Mouse (Mus musculus) embryonic facial prominence, embryonic 14.5 days (tissue): ENCODE measurements around the gene Kat14. TPM values are rescaled to one million over a fixed set of nuclear protein-coding genes. Genes with fewer than 3 reads are reported as not detected.

Source experiments
- ATAC-seq: fragments of 200-750 bp; cut with Nextera tagmentation; 2 replicates; pipeline ENCODE4 v1.8.0; 2017; ENCODE audit warnings: low read depth, moderate number of reproducible peaks, moderate TSS enrichment
- DNase-seq: peaks from one replicate; pipeline ENCODE4 v3.0.0-alpha.2; 2015; ENCODE audit warnings: low spot score
- H3K27ac ChIP-seq: fragments of 300-500 bp; sonication (generic); replicated peaks from 2 replicates; pipeline ENCODE4 v1.5.1; 2014; ENCODE audit warnings: low read depth, mild to moderate bottlenecking, low read length, moderate library complexity
- H3K27me3 ChIP-seq: fragments of 300-500 bp; sonication (generic); replicated peaks from 2 replicates; pipeline ENCODE4 v1.6.1; 2014; ENCODE audit warnings: low read length; ENCODE audit not compliant: control insufficient read depth, insufficient read depth
- H3K36me3 ChIP-seq: fragments of 300-500 bp; sonication (generic); 2 replicates; pipeline ENCODE4 v1.6.1; 2014; ENCODE audit warnings: low read length, mixed read lengths; ENCODE audit not compliant: control insufficient read depth, insufficient read depth
- H3K4me1 ChIP-seq: fragments of 300-500 bp; sonication (generic); 2 replicates; pipeline ENCODE4 v1.6.1; 2014; ENCODE audit warnings: antibody characterized with exemption, low read length; ENCODE audit not compliant: control insufficient read depth, insufficient read depth
- H3K4me2 ChIP-seq: fragments of 300-500 bp; sonication (generic); 2 replicates; pipeline ENCODE4 v1.6.1; 2014; ENCODE audit warnings: low read depth, mild to moderate bottlenecking, low read length, moderate library complexity, mixed read lengths
- H3K4me3 ChIP-seq: fragments of 300-500 bp; sonication (generic); 2 replicates; pipeline ENCODE4 v1.5.1; 2014; ENCODE audit warnings: low read depth, mild to moderate bottlenecking, low read length
- H3K9ac ChIP-seq: fragments of 300-500 bp; sonication (generic); 2 replicates; pipeline ENCODE4 v1.6.1; 2014; ENCODE audit warnings: low read depth, mild to moderate bottlenecking, low read length, moderate library complexity, mixed read lengths
- H3K9me3 ChIP-seq: fragments of 300-500 bp; sonication (generic); 2 replicates; pipeline ENCODE4 v1.6.1; 2016; ENCODE audit warnings: low read length; ENCODE audit not compliant: control insufficient read depth
- WGBS: fragments of 180-500 bp; shearing (Covaris S2); extraction: QIAGEN DNeasy Blood & Tissue Kit; methylation state at CpG from one replicate; pipeline ENCODE4 v1.1.7; 2014; 5-methylcytosine and 5-hydroxymethylcytosine counted together
- polyA plus RNA-seq: library from polyadenylated mRNA; unstranded; fragments of >200 nt; fragmentation: Nextera tagmentation; extraction: Ambion mirVana; gene quantifications from 2 replicates; pipeline ENCODE4 v1.2.1, GENCODE M21; 2014

Kat14 gene
- polyA plus RNA-seq, 1 experiment from 2014 or later = 35.0 TPM

DNA sequence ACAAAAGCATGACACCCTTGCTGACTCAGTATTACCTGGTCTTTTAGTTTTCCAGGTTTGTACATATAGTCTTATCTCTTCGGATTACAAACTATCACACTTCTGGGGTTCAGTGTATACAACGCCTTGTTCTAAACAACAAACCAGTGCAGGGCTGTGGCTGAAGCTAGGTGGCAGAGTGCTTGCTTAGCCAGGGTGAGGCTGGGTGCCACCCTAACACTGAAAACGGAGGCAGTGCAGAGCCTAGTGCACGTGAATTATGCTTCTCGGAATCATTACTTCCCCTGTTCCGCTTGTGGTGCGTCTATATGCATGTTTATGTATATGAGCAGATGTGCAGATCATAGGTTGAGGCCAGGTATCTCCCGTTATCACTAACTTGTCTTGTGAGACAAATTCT, 59.9 kb downstream of the Kat14 start:
- no peak overlapping the region for H3K4me2 ChIP-seq
- H3K9me3 ChIP-seq = no peaks in the 10 kb centered on the region
- no peak overlapping the region for H3K4me3 ChIP-seq
- H3K36me3 ChIP-seq = no peaks in the 10 kb centered on the region
- 80% methylated on average over 8 of the region's 8 CpGs for WGBS
- no peaks in the 10 kb centered on the region; the same call in 1 of the 2 replicates for H3K4me1 ChIP-seq
- no peaks in the 10 kb centered on the region for H3K27me3 ChIP-seq
- DNase-seq (no peak), ATAC-seq (no peak)
- no peak overlapping the region for H3K9ac ChIP-seq
- no peak overlapping the region for H3K27ac ChIP-seq

DNA sequence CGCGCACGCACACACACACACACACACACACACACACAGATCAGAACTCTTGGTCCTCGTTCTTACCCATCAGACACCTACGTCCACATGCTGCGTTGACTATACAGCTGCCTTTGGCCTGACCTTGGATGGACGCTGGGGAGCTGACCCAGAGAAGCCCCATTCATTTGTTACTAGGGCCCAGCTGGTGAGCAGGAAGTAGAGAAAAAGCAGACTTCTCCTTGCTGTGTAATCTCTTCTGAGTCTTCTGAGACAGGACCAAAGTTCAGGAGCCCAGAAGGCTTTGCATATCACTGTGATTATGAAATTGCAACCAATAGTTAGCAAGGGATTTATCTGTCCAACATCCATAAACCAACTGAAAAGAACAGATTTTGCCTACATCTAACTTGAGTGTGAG, 60.4 kb downstream of the Kat14 start:
- ATAC-seq (0 out of 2 replicates have a peak, but pooled peaks have one; percentile 18), DNase-seq (no peak)
- H3K9me3 ChIP-seq = no peaks in the 10 kb centered on the region
- 75% methylated on average over 7 of the region's 7 CpGs for WGBS
- no peaks in the 10 kb centered on the region; the same call in 1 of the 2 replicates for H3K4me1 ChIP-seq
- H3K36me3 ChIP-seq = no peaks in the 10 kb centered on the region
- H3K4me2 ChIP-seq = no peak overlapping the region
- no peak overlapping the region for H3K27ac ChIP-seq
- H3K27me3 ChIP-seq = no peaks in the 10 kb centered on the region
- H3K9ac ChIP-seq = no peak overlapping the region
- no peak overlapping the region for H3K4me3 ChIP-seq

- Histone ChIP-seq H3K36me3 (no peaks in the 10 kb centered on the region), H3K4me2 (no peak overlapping the region), H3K4me1 (no peaks in the 10 kb centered on the region; the same call in 1 of the 2 replicates), H3K9me3 (no peaks in the 10 kb centered on the region), H3K27ac (no peak overlapping the region), H3K9ac (no peak overlapping the region), H3K27me3 (no peaks in the 10 kb centered on the region), H3K4me3 (no peak overlapping the region)
- ATAC-seq (no peak), DNase-seq (no peak)
- WGBS = 53% methylated on average over 5 of the region's 5 CpGs
Observed at GRCm38 (mm10) chr2:144431286-144431825, 62.6 kb downstream of the Kat14 start.

DNA sequence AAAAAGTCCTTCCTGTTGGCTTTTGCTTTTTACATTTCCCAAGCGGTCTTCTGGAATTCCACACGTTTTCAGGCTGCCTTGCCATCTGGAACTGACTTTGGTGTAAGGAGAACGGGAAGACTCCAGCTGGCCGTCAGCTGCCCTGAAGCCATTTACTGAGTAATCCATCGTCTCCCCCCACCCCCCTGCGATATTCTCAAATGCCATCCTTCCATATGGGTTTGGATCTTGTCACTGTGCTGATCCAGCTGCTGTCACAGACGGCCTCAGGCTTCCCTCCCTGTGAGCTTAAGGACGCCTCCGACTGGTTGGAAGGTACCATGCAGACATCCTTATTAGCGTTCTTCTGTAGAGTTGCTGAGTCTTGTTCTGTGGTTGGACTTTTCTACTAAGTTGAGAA, 66.9 kb downstream of the Kat14 start:
- ATAC-seq (no peak), DNase-seq (peak; percentile 47)
- Histone ChIP-seq H3K9ac (no peak overlapping the region), H3K27me3 (no peaks in the 10 kb centered on the region), H3K27ac (no peak overlapping the region), H3K4me1 (no peaks in the 10 kb centered on the region; the same call in 1 of the 2 replicates), H3K4me3 (no peak overlapping the region), H3K4me2 (no peak overlapping the region), H3K36me3 (no peaks in the 10 kb centered on the region), H3K9me3 (no peaks in the 10 kb centered on the region)
- 45% methylated on average over 10 of the region's 10 CpGs for WGBS

GRCm38 (mm10) chr2:144438424-144438823, 69.6 kb downstream of the Kat14 start:
- Histone ChIP-seq H3K9me3 (no peaks in the 10 kb centered on the region), H3K36me3 (no peaks in the 10 kb centered on the region), H3K4me1 (0 out of 2 replicates have a peak, but pooled peaks cover 3% of the 10 kb centered on the region), H3K4me3 (no peak overlapping the region), H3K27ac (no peak overlapping the region), H3K27me3 (no peaks in the 10 kb centered on the region), H3K9ac (no peak overlapping the region), H3K4me2 (no peak overlapping the region)
- DNase-seq = no peak
- 60% methylated on average over 4 of the region's 4 CpGs for WGBS
- no peak for ATAC-seq

GRCm38 (mm10) chr2:144439191-144439700, 70.5 kb downstream of the Kat14 start:
- no peak overlapping the region for H3K9ac ChIP-seq
- no peaks in the 10 kb centered on the region for H3K9me3 ChIP-seq
- H3K4me1 ChIP-seq = 0 out of 2 replicates have a peak, but pooled peaks cover 3% of the 10 kb centered on the region
- WGBS = 47% methylated on average over 3 of the region's 3 CpGs
- H3K27ac ChIP-seq = no peak overlapping the region
- H3K36me3 ChIP-seq = no peaks in the 10 kb centered on the region
- ATAC-seq (no peak), DNase-seq (no peak)
- H3K4me2 ChIP-seq = no peak overlapping the region
- H3K4me3 ChIP-seq = no peak overlapping the region
- no peaks in the 10 kb centered on the region for H3K27me3 ChIP-seq

GRCm38 (mm10) chr2:144441386-144441915, 72.7 kb downstream of the Kat14 start:
- no peak overlapping the region for H3K9ac ChIP-seq
- H3K4me1 ChIP-seq = 0 out of 2 replicates have a peak, but pooled peaks cover 3% of the 10 kb centered on the region
- H3K27me3 ChIP-seq = no peaks in the 10 kb centered on the region
- H3K27ac ChIP-seq = no peak overlapping the region; the same call in 1 of the 2 replicates
- no peak overlapping the region for H3K4me2 ChIP-seq
- no peak overlapping the region for H3K4me3 ChIP-seq
- DNase-seq (peak; percentile 71), ATAC-seq (no peak)
- no peaks in the 10 kb centered on the region for H3K9me3 ChIP-seq
- no peaks in the 10 kb centered on the region for H3K36me3 ChIP-seq
- 66% methylated on average over 11 of the region's 11 CpGs for WGBS

- Histone ChIP-seq H3K4me3 (no peak overlapping the region), H3K9me3 (no peaks in the 10 kb centered on the region), H3K27me3 (no peaks in the 10 kb centered on the region), H3K9ac (no peak overlapping the region), H3K4me1 (0 out of 2 replicates have a peak, but pooled peaks cover 3% of the 10 kb centered on the region), H3K4me2 (no peak overlapping the region), H3K36me3 (no peaks in the 10 kb centered on the region), H3K27ac (no peak overlapping the region)
- 78% methylated on average over 7 of the region's 7 CpGs for WGBS
- DNase-seq = no peak
- ATAC-seq = no peak
Observed at GRCm38 (mm10) chr2:144446360-144446999, 77.7 kb downstream of the Kat14 start.
